Mouse (Mus musculus): ENCODE results near the gene T2. TPM values are rescaled to one million over a fixed set of nuclear protein-coding genes. Genes with fewer than 3 reads are reported as not detected.

T2 gene
- polyA plus RNA-seq (2012; rRNA removed) = 4.5 and 5.9 TPM in 2 replicates

DNA sequence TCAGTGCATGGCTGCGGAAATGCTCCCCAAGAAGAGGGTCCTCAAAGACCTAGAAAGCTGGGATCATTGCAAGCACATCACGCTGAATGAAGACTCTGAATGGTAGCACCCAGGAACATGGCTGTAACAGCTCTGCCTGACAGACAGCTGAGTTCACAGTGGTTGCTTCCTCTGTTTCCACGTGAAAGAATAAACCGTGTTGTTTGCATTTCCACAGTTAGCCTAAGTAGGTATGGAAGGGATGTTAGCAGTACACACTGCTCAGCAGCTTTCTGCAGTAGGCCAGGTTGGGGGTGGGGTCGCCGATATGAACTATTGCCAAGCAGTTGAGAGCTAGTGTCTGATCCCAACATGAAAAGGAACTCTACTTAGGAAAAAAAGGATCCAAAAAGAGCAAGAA lies at the start of gene T2:
Gene T2 (plus strand): TSS at position 301 of the 400 bp plus-strand sequence.

DNA sequence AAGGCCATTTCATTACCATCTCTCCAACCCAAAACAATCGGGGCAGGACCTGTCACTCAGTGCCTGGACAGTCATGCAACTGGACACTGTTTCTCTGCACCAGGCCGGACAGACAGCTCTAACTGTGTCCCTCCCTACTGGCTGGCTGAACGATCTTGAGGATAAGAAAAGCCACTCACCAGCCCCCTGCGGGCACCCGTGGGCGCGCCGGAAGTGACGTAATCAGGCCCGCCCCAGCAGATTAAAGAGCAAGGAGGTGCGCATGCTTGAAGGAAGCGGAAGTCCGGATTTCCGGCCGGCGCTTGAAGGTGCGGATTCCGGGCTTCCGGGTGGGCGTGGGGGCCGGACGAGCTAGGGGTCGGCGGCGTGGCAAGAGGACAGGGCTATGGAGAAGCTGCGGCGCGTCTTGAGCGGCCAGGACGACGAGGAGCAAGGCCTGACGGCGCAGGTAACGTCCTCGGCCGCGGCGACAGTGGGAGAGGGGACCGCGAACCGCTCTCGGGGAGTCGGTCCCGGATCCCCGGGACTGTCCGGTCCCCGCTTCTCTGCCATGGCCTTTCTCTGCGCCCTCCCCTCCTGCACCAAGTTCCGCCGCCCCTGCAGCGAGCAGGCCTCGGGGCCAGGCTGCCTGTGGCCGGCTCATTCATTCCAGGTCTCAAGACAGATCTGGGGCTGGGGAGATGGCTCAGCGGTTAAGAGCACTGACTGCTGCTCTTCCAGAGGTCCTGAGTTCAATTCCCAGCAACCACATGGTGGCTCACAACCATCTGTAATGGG lies 44.8 kb upstream of the T2 start, which contains the start of gene Sft2d1:
Gene Sft2d1 (plus strand): TSS at position 265 of the 777 bp plus-strand sequence.

GRCm38 (mm10) chr17:8337159-8337558 lies 18.6 kb upstream of the T2 start, which contains the start of gene Prr18:
TSS of gene Prr18 (plus strand) at chr17:8337459.

GRCm38 (mm10) chr17:8433978-8434960 lies 78.5 kb downstream of the T2 start, which contains the start of gene T:
TSS of gene T (plus strand) at chr17:8434423.

Other genes with a start within 250 kb of the T2 start
- 0.79 and 3.4 TPM in 2 replicates for gene Gm49673, start 208.2 kb upstream of the T2 start, polyA plus RNA-seq (2012; rRNA removed)
- gene Rnaset2a, start 207.9 kb upstream of the T2 start, polyA plus RNA-seq (2012; rRNA removed) = 54.8 and 70.6 TPM in 2 replicates
- 1.5 and 2.0 TPM in 2 replicates for gene Fgfr1op, start 190.5 kb upstream of the T2 start, polyA plus RNA-seq (2012; rRNA removed)
- gene Ccr6, start 119.9 kb upstream of the T2 start, polyA plus RNA-seq (2012; rRNA removed) = not detected in 2 replicates
- 105 and 114 TPM in 2 replicates for gene Mpc1, start 73.1 kb upstream of the T2 start, polyA plus RNA-seq (2012; rRNA removed)
- 69.1 and 85.1 TPM in 2 replicates for gene Sft2d1, start 44.9 kb upstream of the T2 start, polyA plus RNA-seq (2012; rRNA removed)
- 10.7 and 13.4 TPM in 2 replicates for gene Prr18, start 18.5 kb upstream of the T2 start, polyA plus RNA-seq (2012; rRNA removed)
- 0.51 and 0.59 TPM in 2 replicates for gene T, start 78.4 kb downstream of the T2 start, polyA plus RNA-seq (2012; rRNA removed)
- 9.9 and 14.0 TPM in 2 replicates for gene Pde10a, start 169.4 kb downstream of the T2 start, polyA plus RNA-seq (2012; rRNA removed)
- gene Gm17087, start 211.0 kb downstream of the T2 start, polyA plus RNA-seq (2012; rRNA removed) = not detected in 2 replicates

Measured in ovary, adult 2 months (tissue).